Mouse (Mus musculus) brain, embryonic 14.5 days (tissue): ENCODE results near the gene Sall2.

Experiments used
- CTCF ChIP-seq: fragments of 200-500 bp; IDR thresholded peaks from 2 replicates; pipeline ENCODE4 v1.5.1; 2012; ENCODE audit warnings: inconsistent platforms, mild to moderate bottlenecking, moderate library complexity, borderline replicate concordance; ENCODE audit not compliant: insufficient read depth, insufficient read length; ENCODE audit errors: extremely low read depth
- POLR2A ChIP-seq: fragments of 200-500 bp; IDR thresholded peaks from 2 replicates; pipeline ENCODE4 v1.6.1; 2012; ENCODE audit warnings: mild to moderate bottlenecking, inconsistent platforms, borderline replicate concordance; ENCODE audit not compliant: poor library complexity, insufficient read depth, insufficient read length, severe bottlenecking; ENCODE audit errors: extremely low read depth

- TF ChIP-seq POLR2A (no peak), CTCF (no peak)
These were observed 44.4 kb downstream of the Sall2 start for GRCm38 (mm10) chr14:52284191-52284590.
